Mouse (Mus musculus): ENCODE measurements at regions not wholly inside any gene's neighbourhood (a gene's known extent, or its start where the extent isn't known, plus 50 kb on each side); places are given as distances from the start of the nearest gene placed in this dataset.

DNA sequence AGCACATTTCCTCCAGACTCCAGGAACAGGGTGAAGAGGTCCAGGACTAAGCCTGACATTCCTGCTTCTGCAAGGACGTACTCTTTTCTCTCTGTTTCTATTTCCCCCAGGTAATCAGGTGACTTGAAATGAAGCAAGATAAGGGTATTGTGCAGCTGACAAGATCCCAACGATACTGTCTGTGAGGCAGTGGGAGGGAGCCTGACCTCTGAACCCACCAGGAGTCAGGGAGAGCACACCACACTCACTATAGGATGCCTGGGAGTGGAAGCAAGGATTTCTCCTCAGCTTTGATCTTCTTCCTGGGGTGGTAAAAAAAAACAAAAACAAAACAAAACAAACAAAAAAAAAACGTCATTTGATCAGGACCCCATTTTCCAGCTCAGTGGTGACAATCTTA is 141.1 kb upstream of the A230072I06Rik start:
- Histone ChIP-seq H3K27me3 (replicated peaks; ENCODE audit: control insufficient read depth, insufficient read depth, low read length) (peaks cover 5% of the 10 kb centered on the region; the same call in 1 of the 2 replicates), H3K36me3 (ENCODE audit: control insufficient read depth, insufficient read depth, low read length) (no peaks in the 10 kb centered on the region), H3K4me1 (ENCODE audit: control insufficient read depth, insufficient read depth, low read length) (no peaks in the 10 kb centered on the region), H3K4me3 (ENCODE audit: low read length) (no peak overlapping the region), H3K9ac (ENCODE audit: low read depth, low read length) (no peak overlapping the region), H3K9me3 (ENCODE audit: control insufficient read depth, low read length) (no peaks in the 10 kb centered on the region), H3K4me2 (ENCODE audit: low read depth, low read length) (no peak overlapping the region), H3K27ac (ENCODE audit: low read length) (no peak overlapping the region)
- peak; percentile 76 for ATAC-seq
- 27% methylated on average over 3 of the region's 3 CpGs for WGBS

- ATAC-seq: no peak
- Histone ChIP-seq H3K4me3 (ENCODE audit: low read length) (no peak overlapping the region), H3K27ac (ENCODE audit: low read length) (no peak overlapping the region), H3K27me3 (replicated peaks; ENCODE audit: control insufficient read depth, insufficient read depth, low read length) (peaks cover 5% of the 10 kb centered on the region; the same call in 1 of the 2 replicates), H3K4me2 (ENCODE audit: low read depth, low read length) (no peak overlapping the region), H3K9ac (ENCODE audit: low read depth, low read length) (no peak overlapping the region), H3K36me3 (ENCODE audit: control insufficient read depth, insufficient read depth, low read length) (no peaks in the 10 kb centered on the region), H3K9me3 (ENCODE audit: control insufficient read depth, low read length) (no peaks in the 10 kb centered on the region), H3K4me1 (ENCODE audit: control insufficient read depth, insufficient read depth, low read length) (no peaks in the 10 kb centered on the region)
- WGBS: 65% methylated on average over 8 of the region's 8 CpGs
Measured at GRCm38 (mm10) chr8:12137913-12138312, 140.7 kb upstream of the A230072I06Rik start.

GRCm38 (mm10) chr8:12151679-12152078 is 126.9 kb upstream of the A230072I06Rik start:
- Histone ChIP-seq H3K9ac (ENCODE audit: low read depth, low read length) (no peak overlapping the region), H3K9me3 (ENCODE audit: control insufficient read depth, low read length) (no peaks in the 10 kb centered on the region), H3K36me3 (ENCODE audit: control insufficient read depth, insufficient read depth, low read length) (no peaks in the 10 kb centered on the region), H3K27me3 (replicated peaks; ENCODE audit: control insufficient read depth, insufficient read depth, low read length) (no peaks in the 10 kb centered on the region), H3K4me1 (ENCODE audit: control insufficient read depth, insufficient read depth, low read length) (peaks cover 2% of the 10 kb centered on the region; the same call in 1 of the 2 replicates), H3K27ac (ENCODE audit: low read length) (no peak overlapping the region), H3K4me2 (ENCODE audit: low read depth, low read length) (no peak overlapping the region), H3K4me3 (ENCODE audit: low read length) (no peak overlapping the region)
- WGBS: 73% methylated on average over 7 of the region's 7 CpGs
- no peak for ATAC-seq

- Histone ChIP-seq H3K27ac (ENCODE audit: low read length) (no peak overlapping the region), H3K9ac (ENCODE audit: low read depth, low read length) (no peak overlapping the region), H3K4me2 (ENCODE audit: low read depth, low read length) (no peak overlapping the region), H3K4me1 (ENCODE audit: control insufficient read depth, insufficient read depth, low read length) (peaks cover 4% of the 10 kb centered on the region; the same call in 1 of the 2 replicates), H3K9me3 (ENCODE audit: control insufficient read depth, low read length) (no peaks in the 10 kb centered on the region), H3K36me3 (ENCODE audit: control insufficient read depth, insufficient read depth, low read length) (no peaks in the 10 kb centered on the region), H3K27me3 (replicated peaks; ENCODE audit: control insufficient read depth, insufficient read depth, low read length) (no peaks in the 10 kb centered on the region), H3K4me3 (ENCODE audit: low read length) (no peak overlapping the region)
- WGBS: 71% methylated on average over 9 of the region's 9 CpGs
- no peak for ATAC-seq
Measured at GRCm38 (mm10) chr8:12152825-12153224, 125.8 kb upstream of the A230072I06Rik start.

GRCm38 (mm10) chr8:12156893-12157292 is 121.7 kb upstream of the A230072I06Rik start:
- H3K27ac ChIP-seq (ENCODE audit: low read length): no peak overlapping the region
- H3K9me3 ChIP-seq (ENCODE audit: control insufficient read depth, low read length): no peaks in the 10 kb centered on the region
- no peak overlapping the region for H3K4me3 ChIP-seq (ENCODE audit: low read length)
- peaks cover 4% of the 10 kb centered on the region; the same call in 1 of the 2 replicates for H3K4me1 ChIP-seq (ENCODE audit: control insufficient read depth, insufficient read depth, low read length)
- H3K27me3 ChIP-seq (replicated peaks; ENCODE audit: control insufficient read depth, insufficient read depth, low read length): no peaks in the 10 kb centered on the region
- 67% methylated on average over 1 of the region's 1 CpGs for WGBS
- H3K36me3 ChIP-seq (ENCODE audit: control insufficient read depth, insufficient read depth, low read length): no peaks in the 10 kb centered on the region
- ATAC-seq: peak; percentile 40; the same call in 1 of the 2 replicates
- no peak overlapping the region for H3K9ac ChIP-seq (ENCODE audit: low read depth, low read length)
- H3K4me2 ChIP-seq (ENCODE audit: low read depth, low read length): no peak overlapping the region

GRCm38 (mm10) chr8:12158188-12158587 is 120.4 kb upstream of the A230072I06Rik start:
- no peak overlapping the region for H3K4me3 ChIP-seq (ENCODE audit: low read length)
- peaks cover 4% of the 10 kb centered on the region; the same call in 1 of the 2 replicates for H3K4me1 ChIP-seq (ENCODE audit: control insufficient read depth, insufficient read depth, low read length)
- H3K4me2 ChIP-seq (ENCODE audit: low read depth, low read length): no peak overlapping the region
- H3K9ac ChIP-seq (ENCODE audit: low read depth, low read length): no peak overlapping the region
- H3K36me3 ChIP-seq (ENCODE audit: control insufficient read depth, insufficient read depth, low read length): no peaks in the 10 kb centered on the region
- 58% methylated on average over 9 of the region's 9 CpGs for WGBS
- no peak for ATAC-seq
- H3K9me3 ChIP-seq (ENCODE audit: control insufficient read depth, low read length): no peaks in the 10 kb centered on the region
- no peak overlapping the region for H3K27ac ChIP-seq (ENCODE audit: low read length)
- H3K27me3 ChIP-seq (replicated peaks; ENCODE audit: control insufficient read depth, insufficient read depth, low read length): no peaks in the 10 kb centered on the region

DNA sequence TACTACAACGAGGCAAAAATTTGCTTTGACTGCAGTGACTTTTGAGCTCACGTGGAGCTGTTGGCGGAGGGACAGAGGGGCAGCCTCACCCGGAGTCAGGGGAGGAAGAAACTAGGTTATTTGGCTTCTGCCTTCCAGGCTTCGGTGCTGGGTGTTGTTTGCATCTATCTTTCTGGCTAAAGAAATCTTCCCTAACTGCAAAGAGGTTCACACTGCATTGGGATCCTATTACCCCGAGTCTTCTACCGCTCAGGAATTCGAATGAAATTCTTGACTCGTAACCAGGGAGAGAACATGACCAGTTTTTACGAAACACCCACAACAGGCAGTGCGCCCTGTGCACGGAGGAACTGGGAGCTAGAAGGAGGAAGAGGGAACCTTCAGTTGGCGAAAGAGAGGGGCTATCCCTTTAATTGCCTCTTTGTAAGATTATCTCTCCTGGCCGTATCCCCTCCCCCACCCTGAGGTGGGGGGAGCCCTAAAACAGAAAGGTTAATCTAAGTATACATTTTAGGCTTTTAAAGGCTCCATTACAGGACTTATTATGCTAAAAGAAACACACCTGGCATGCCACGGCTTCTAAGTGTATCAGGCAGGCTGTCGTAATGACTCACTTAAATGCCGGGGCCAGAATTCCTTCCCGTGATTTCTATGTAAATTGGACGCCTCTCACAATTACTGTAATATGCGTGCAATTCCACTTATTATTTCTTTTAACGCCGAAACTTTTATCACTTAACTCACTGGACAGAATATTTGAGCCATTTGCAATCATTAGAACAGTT is 115.5 kb upstream of the A230072I06Rik start:
- H3K27ac ChIP-seq (ENCODE audit: low read length): no peak overlapping the region
- no peak overlapping the region for H3K9ac ChIP-seq (ENCODE audit: low read depth, low read length)
- no peaks in the 10 kb centered on the region for H3K27me3 ChIP-seq (replicated peaks; ENCODE audit: control insufficient read depth, insufficient read depth, low read length)
- 12% methylated on average over 22 of the region's 22 CpGs for WGBS
- H3K36me3 ChIP-seq (ENCODE audit: control insufficient read depth, insufficient read depth, low read length): no peaks in the 10 kb centered on the region
- ATAC-seq: no peak
- H3K4me2 ChIP-seq (ENCODE audit: low read depth, low read length): peak overlapping the region; percentile 54
- peak overlapping the region; percentile 9 for H3K4me3 ChIP-seq (ENCODE audit: low read length)
- H3K4me1 ChIP-seq (ENCODE audit: control insufficient read depth, insufficient read depth, low read length): no peaks in the 10 kb centered on the region; the same call in 1 of the 2 replicates
- no peaks in the 10 kb centered on the region for H3K9me3 ChIP-seq (ENCODE audit: control insufficient read depth, low read length)

GRCm38 (mm10) chr8:12165487-12166152 is 113.0 kb upstream of the A230072I06Rik start:
- Histone ChIP-seq H3K9me3 (ENCODE audit: control insufficient read depth, low read length) (no peaks in the 10 kb centered on the region), H3K4me1 (ENCODE audit: control insufficient read depth, insufficient read depth, low read length) (no peaks in the 10 kb centered on the region; the same call in 1 of the 2 replicates), H3K4me2 (ENCODE audit: low read depth, low read length) (no peak overlapping the region), H3K4me3 (ENCODE audit: low read length) (no peak overlapping the region), H3K27ac (ENCODE audit: low read length) (no peak overlapping the region), H3K27me3 (replicated peaks; ENCODE audit: control insufficient read depth, insufficient read depth, low read length) (no peaks in the 10 kb centered on the region), H3K36me3 (ENCODE audit: control insufficient read depth, insufficient read depth, low read length) (no peaks in the 10 kb centered on the region), H3K9ac (ENCODE audit: low read depth, low read length) (no peak overlapping the region)
- ATAC-seq: no peak
- 61% methylated on average over 23 of the region's 23 CpGs for whole genome bisulfite sequencing

GRCm38 (mm10) chr8:12171788-12172187 is 106.8 kb upstream of the A230072I06Rik start:
- WGBS: 74% methylated on average over 12 of the region's 12 CpGs
- Histone ChIP-seq H3K4me3 (ENCODE audit: low read length) (no peak overlapping the region), H3K9me3 (ENCODE audit: control insufficient read depth, low read length) (no peaks in the 10 kb centered on the region), H3K27ac (ENCODE audit: low read length) (no peak overlapping the region), H3K36me3 (ENCODE audit: control insufficient read depth, insufficient read depth, low read length) (no peaks in the 10 kb centered on the region), H3K4me2 (ENCODE audit: low read depth, low read length) (no peak overlapping the region), H3K4me1 (ENCODE audit: control insufficient read depth, insufficient read depth, low read length) (no peaks in the 10 kb centered on the region), H3K9ac (ENCODE audit: low read depth, low read length) (no peak overlapping the region), H3K27me3 (replicated peaks; ENCODE audit: control insufficient read depth, insufficient read depth, low read length) (no peaks in the 10 kb centered on the region)
- no peak for ATAC-seq
